9 mouse cellular contexts compared by ENCODE assay signal in genomic region chr13:43935284-43935683, GRCm38 (mm10).
A peak's percentile ranks its signal among the peaks of the same experiment; 100 is the strongest.
DNase-seq lines count a peak whose midpoint lies in the region; TF ChIP-seq lines count a peak whose summit lies in the region.
"Had no signal": no experiment of that assay in that cellular context is flagged by ENCODE, and none has a peak within 500 bp of the region (broad histone marks: within the 10 kb centered on the region; RNA-seq: fewer than 3 reads in every experiment).

No protein-coding gene starts in this region.

- DNase-seq in lung, postnatal 10 days = peak; percentile 51
- DNase-seq in lung, adult 18-20 months = no peak
- peak; percentile 72 for DNase-seq in adrenal gland, postnatal 14 days
- DNase-seq in kidney, adult 2 months = peak; percentile 87
- peak; percentile 10 for DNase-seq in lung, postnatal 36 days
- no peak for DNase-seq in thymus, postnatal 0 days (ENCODE audit: low spot score)
- no peak for DNase-seq in testis, postnatal 10 days (ENCODE audit: low spot score)
- DNase-seq: cerebellum, adult 8-10 months had no signal

- H3K4me1 ChIP-seq in kidney, adult 2 months (ENCODE audit: control insufficient read depth, insufficient read depth, low read length) = 0 out of 2 replicates have a peak, but pooled peaks cover 3% of the 10 kb centered on the region

- TF ChIP-seq CTCF in kidney, adult 2 months (conservative IDR thresholded peaks at IDR 0.05; ENCODE audit: insufficient read depth, insufficient read length, low read depth, low read length) = no peak

- H3K27me3 ChIP-seq in kidney, adult 2 months (replicated peaks; ENCODE audit: control insufficient read depth, insufficient read depth, low read length) = no peaks in the 10 kb centered on the region

- no peaks in the 10 kb centered on the region for H3K36me3 ChIP-seq in kidney, adult 2 months (ENCODE audit: control insufficient read depth, insufficient read depth, low read length)

- WGBS in kidney, adult 2 months = 56% methylated on average over 6 of the region's 6 CpGs

- no peak for TF ChIP-seq POLR2A in kidney, adult 2 months (IDR thresholded peaks at IDR 0.05; ENCODE audit: low read depth, low read length)

- H3K27ac ChIP-seq in kidney, adult 2 months (ENCODE audit: insufficient read depth, low read depth, low read length) = no peak overlapping the region
- H3K27ac ChIP-seq: hindbrain, embryonic 14.5 days had no signal

- no peak overlapping the region for H3K4me3 ChIP-seq in kidney, adult 2 months (ENCODE audit: insufficient read depth, low read depth, low read length)

Comparison
In these comparisons a context has a peak if more than half of its experiments do, and no peak if none do; other contexts are left out.
1. DNase-seq: peak in lung, postnatal 10 days (single experiment), adrenal gland, postnatal 14 days (single experiment), kidney, adult 2 months (single experiment) and lung, postnatal 36 days (single experiment); none in lung, adult 18-20 months (0 of 2), thymus, postnatal 0 days (single experiment) and testis, postnatal 10 days (single experiment).